Mouse (Mus musculus) heart, adult 2 months (tissue): ENCODE measurements around the gene Ctsl.

Experiments used
- CTCF ChIP-seq: fragments of 200-600 bp; IDR thresholded peaks from 2 replicates; pipeline ENCODE4 v1.8.1; 2022; ENCODE audit warnings: antibody characterized with exemption, mild to moderate bottlenecking, moderate library complexity
- POLR2A ChIP-seq: fragments of 200-500 bp; IDR thresholded peaks from 2 replicates; pipeline ENCODE4 v1.6.1; 2011; ENCODE audit warnings: mild to moderate bottlenecking, low read depth, low read length, control low read depth; ENCODE audit not compliant: insufficient read depth

- TF ChIP-seq POLR2A: no peak
- no peak for TF ChIP-seq CTCF
Observed at GRCm38 (mm10) chr13:64361020-64361419, 9.7 kb downstream of the Ctsl start.
